Mouse (Mus musculus): ENCODE data around the gene Slc30a2. TPM values are rescaled to one million over a fixed set of nuclear protein-coding genes. Genes with fewer than 3 reads are reported as not detected.
"Not testable (repeated sequence)": the region's sequence is repeated elsewhere in the genome, so short reads cannot be mapped to it uniquely, and the experiment has no call there.

The Slc30a2 gene
- polyA plus RNA-seq, 1 experiment from 2014 or later: 0.26 TPM

- H3K9me3 ChIP-seq: no peaks in the 10 kb centered on the region
- H3K9ac ChIP-seq: no peak overlapping the region
- no peaks in the 10 kb centered on the region for H3K36me3 ChIP-seq
- no peak overlapping the region for H3K4me3 ChIP-seq
- ATAC-seq (ENCODE audit: borderline replicate concordance, extremely low read depth, low FRiP score, low TSS enrichment): no peak
- H3K4me1 ChIP-seq: peaks cover 8% of the 10 kb centered on the region
- WGBS: 23% methylated on average over 5 of the region's 5 CpGs
- H3K4me2 ChIP-seq: no peak overlapping the region
- peaks cover 16% of the 10 kb centered on the region for H3K27me3 ChIP-seq
- H3K27ac ChIP-seq: no peak overlapping the region
These were observed 22.3 kb downstream of the Slc30a2 start for GRCm38 (mm10) chr4:134365280-134365679.

GRCm38 (mm10) chr4:134370649-134371221 lies 27.8 kb downstream of the Slc30a2 start:
- peaks cover 32% of the 10 kb centered on the region for H3K27me3 ChIP-seq
- no peaks in the 10 kb centered on the region for H3K36me3 ChIP-seq
- H3K27ac ChIP-seq: no peak overlapping the region
- no peaks in the 10 kb centered on the region for H3K9me3 ChIP-seq
- peak overlapping the region; percentile 53 for H3K4me3 ChIP-seq
- peak overlapping the region; percentile 97 for H3K4me2 ChIP-seq
- WGBS: under 1% methylated on average over 18 of the region's 18 CpGs
- peak overlapping the region; percentile 33; the same call in 1 of the 2 replicates for H3K9ac ChIP-seq
- no peak for ATAC-seq (ENCODE audit: borderline replicate concordance, extremely low read depth, low FRiP score, low TSS enrichment)
- peaks cover 26% of the 10 kb centered on the region for H3K4me1 ChIP-seq

GRCm38 (mm10) chr4:134371316-134371855 lies 28.4 kb downstream of the Slc30a2 start:
- peaks cover 32% of the 10 kb centered on the region for H3K27me3 ChIP-seq
- no peaks in the 10 kb centered on the region for H3K9me3 ChIP-seq
- no peak overlapping the region for H3K27ac ChIP-seq
- no peak for ATAC-seq (ENCODE audit: borderline replicate concordance, extremely low read depth, low FRiP score, low TSS enrichment)
- peaks cover 26% of the 10 kb centered on the region for H3K4me1 ChIP-seq
- peak overlapping the region; percentile 33; the same call in 1 of the 2 replicates for H3K9ac ChIP-seq
- under 1% methylated on average over 17 of the region's 17 CpGs for WGBS
- peak overlapping the region; percentile 53 for H3K4me3 ChIP-seq
- no peaks in the 10 kb centered on the region for H3K36me3 ChIP-seq
- peak overlapping the region; percentile 97 for H3K4me2 ChIP-seq

GRCm38 (mm10) chr4:134372294-134372747 lies 29.3 kb downstream of the Slc30a2 start:
- Histone ChIP-seq H3K27me3 (peaks cover 32% of the 10 kb centered on the region), H3K4me2 (peak overlapping the region; percentile 97), H3K9ac (peak overlapping the region; percentile 31), H3K4me1 (peaks cover 26% of the 10 kb centered on the region), H3K9me3 (no peaks in the 10 kb centered on the region), H3K36me3 (no peaks in the 10 kb centered on the region), H3K4me3 (peak overlapping the region; percentile 53), H3K27ac (no peak overlapping the region)
- WGBS: 0% methylated on average over 16 of the region's 16 CpGs
- ATAC-seq (ENCODE audit: borderline replicate concordance, extremely low read depth, low FRiP score, low TSS enrichment): peak; percentile 77

GRCm38 (mm10) chr4:134373295-134373694 lies 30.3 kb downstream of the Slc30a2 start:
- Histone ChIP-seq H3K4me1 (peaks cover 26% of the 10 kb centered on the region), H3K9ac (no peak overlapping the region), H3K4me3 (no peak overlapping the region), H3K36me3 (no peaks in the 10 kb centered on the region), H3K27ac (no peak overlapping the region), H3K27me3 (peaks cover 32% of the 10 kb centered on the region), H3K9me3 (no peaks in the 10 kb centered on the region), H3K4me2 (no peak overlapping the region)
- no peak for ATAC-seq (ENCODE audit: borderline replicate concordance, extremely low read depth, low FRiP score, low TSS enrichment)
- 80% methylated on average over 8 of the region's 8 CpGs for WGBS

- 39% methylated on average over 1 of the region's 1 CpGs for WGBS
- H3K36me3 ChIP-seq: no peaks in the 10 kb centered on the region
- H3K9ac ChIP-seq: no peak overlapping the region
- ATAC-seq (ENCODE audit: borderline replicate concordance, extremely low read depth, low FRiP score, low TSS enrichment): no peak
- no peak overlapping the region for H3K4me2 ChIP-seq
- no peak overlapping the region for H3K4me3 ChIP-seq
- no peak overlapping the region for H3K27ac ChIP-seq
- peaks cover 26% of the 10 kb centered on the region for H3K4me1 ChIP-seq
- no peaks in the 10 kb centered on the region for H3K9me3 ChIP-seq
- H3K27me3 ChIP-seq: peaks cover 31% of the 10 kb centered on the region
These were observed 31.3 kb downstream of the Slc30a2 start for GRCm38 (mm10) chr4:134374306-134374705.

GRCm38 (mm10) chr4:134378089-134378615 lies 35.2 kb downstream of the Slc30a2 start:
- Histone ChIP-seq H3K4me3 (no peak overlapping the region), H3K36me3 (no peaks in the 10 kb centered on the region), H3K4me2 (no peak overlapping the region), H3K27me3 (no peaks in the 10 kb centered on the region), H3K27ac (no peak overlapping the region), H3K4me1 (no peaks in the 10 kb centered on the region), H3K9ac (no peak overlapping the region), H3K9me3 (no peaks in the 10 kb centered on the region)
- 34% methylated on average over 10 of the region's 10 CpGs for WGBS
- ATAC-seq (ENCODE audit: borderline replicate concordance, extremely low read depth, low FRiP score, low TSS enrichment): no peak

- Histone ChIP-seq H3K9ac (no peak overlapping the region), H3K4me1 (no peaks in the 10 kb centered on the region), H3K4me3 (no peak overlapping the region), H3K27ac (no peak overlapping the region), H3K27me3 (no peaks in the 10 kb centered on the region), H3K4me2 (no peak overlapping the region), H3K9me3 (no peaks in the 10 kb centered on the region), H3K36me3 (no peaks in the 10 kb centered on the region)
- WGBS: 72% methylated on average over 8 of the region's 8 CpGs
- ATAC-seq (ENCODE audit: borderline replicate concordance, extremely low read depth, low FRiP score, low TSS enrichment): no peak
These were observed 36.5 kb downstream of the Slc30a2 start for GRCm38 (mm10) chr4:134379510-134379909.

GRCm38 (mm10) chr4:134383750-134384149 lies 40.8 kb downstream of the Slc30a2 start, which contains the start of gene Extl1:
Gene Extl1 (minus strand): TSS chr4:134383850.
- not testable (repeated sequence) for H3K27ac ChIP-seq; H3K9me3 ChIP-seq; H3K4me3 ChIP-seq; H3K4me1 ChIP-seq; H3K4me2 ChIP-seq; H3K36me3 ChIP-seq; H3K27me3 ChIP-seq; ATAC-seq (ENCODE audit: borderline replicate concordance, extremely low read depth, low FRiP score, low TSS enrichment); H3K9ac ChIP-seq
- WGBS: 100% methylated on average over 2 of the region's 6 CpGs

DNA sequence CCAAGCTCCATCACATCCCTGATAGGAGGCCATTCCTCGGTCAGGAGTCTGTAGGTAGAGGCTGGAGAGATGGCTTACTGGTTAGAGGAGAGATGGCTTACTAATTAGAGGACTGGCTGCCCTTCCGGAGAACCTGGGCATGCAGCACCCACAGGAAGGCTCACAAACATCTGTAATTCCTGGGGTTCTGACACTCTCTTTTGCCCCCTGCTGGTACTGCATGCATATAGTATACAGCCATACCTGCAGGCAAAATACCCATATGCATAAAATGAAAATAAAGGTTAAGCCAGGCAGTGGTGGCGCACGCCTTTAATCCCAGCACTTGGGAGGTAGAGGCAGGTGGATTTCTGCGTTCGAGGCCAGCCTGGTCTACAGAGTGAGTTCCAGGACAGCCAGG lies 44.3 kb downstream of the Slc30a2 start:
- Histone ChIP-seq H3K9me3 (peaks cover 3% of the 10 kb centered on the region; the same call in 1 of the 2 replicates), H3K4me2 (no peak overlapping the region), H3K4me1 (no peaks in the 10 kb centered on the region), H3K36me3 (no peaks in the 10 kb centered on the region), H3K27me3 (no peaks in the 10 kb centered on the region), H3K9ac (no peak overlapping the region), H3K4me3 (no peak overlapping the region), H3K27ac (no peak overlapping the region)
- ATAC-seq (ENCODE audit: borderline replicate concordance, extremely low read depth, low FRiP score, low TSS enrichment): no peak
- WGBS: 62% methylated on average over 6 of the region's 6 CpGs

GRCm38 (mm10) chr4:134388397-134388796 lies 45.4 kb downstream of the Slc30a2 start:
- no peak for ATAC-seq (ENCODE audit: borderline replicate concordance, extremely low read depth, low FRiP score, low TSS enrichment)
- no peak overlapping the region for H3K9ac ChIP-seq
- no peaks in the 10 kb centered on the region for H3K27me3 ChIP-seq
- H3K4me1 ChIP-seq: peaks cover 4% of the 10 kb centered on the region; the same call in 1 of the 2 replicates
- no peaks in the 10 kb centered on the region for H3K36me3 ChIP-seq
- 10% methylated on average over 5 of the region's 5 CpGs for WGBS
- H3K4me2 ChIP-seq: no peak overlapping the region
- peaks cover 3% of the 10 kb centered on the region; the same call in 1 of the 2 replicates for H3K9me3 ChIP-seq
- H3K4me3 ChIP-seq: no peak overlapping the region
- H3K27ac ChIP-seq: no peak overlapping the region

GRCm38 (mm10) chr4:134391636-134392035 lies 48.7 kb downstream of the Slc30a2 start:
- WGBS: 91% methylated on average over 1 of the region's 1 CpGs
- Histone ChIP-seq H3K36me3 (no peaks in the 10 kb centered on the region), H3K9ac (no peak overlapping the region), H3K27ac (no peak overlapping the region), H3K4me1 (peaks cover 4% of the 10 kb centered on the region; the same call in 1 of the 2 replicates), H3K4me2 (no peak overlapping the region), H3K27me3 (no peaks in the 10 kb centered on the region), H3K4me3 (no peak overlapping the region), H3K9me3 (peaks cover 3% of the 10 kb centered on the region; the same call in 1 of the 2 replicates)
- ATAC-seq (ENCODE audit: borderline replicate concordance, extremely low read depth, low FRiP score, low TSS enrichment): no peak

All from lung, embryonic 15.5 days (tissue).